Mouse (Mus musculus): ENCODE measurements at regions not wholly inside any gene's neighbourhood (a gene's known extent, or its start where the extent isn't known, plus 50 kb on each side); places are given as distances from the start of the nearest gene placed in this dataset.
A peak's percentile ranks its signal among the peaks of the same experiment; 100 is the strongest.

GRCm38 (mm10) chr13:84646899-84647298 is 424.8 kb downstream of the Tmem161b start:
- no peak for DNase-seq

- no peak for DNase-seq
Measured at GRCm38 (mm10) chr13:84648056-84648455, 426.0 kb downstream of the Tmem161b start.

GRCm38 (mm10) chr13:84663967-84664366 is 441.9 kb downstream of the Tmem161b start:
- DNase-seq, result no peak

- no peak for DNase-seq
Measured at GRCm38 (mm10) chr13:84680971-84681370, 458.9 kb downstream of the Tmem161b start.

GRCm38 (mm10) chr13:84685930-84686329 is 463.8 kb downstream of the Tmem161b start:
- DNase-seq, result no peak

GRCm38 (mm10) chr13:84693462-84693861 is 471.4 kb downstream of the Tmem161b start:
- DNase-seq, result no peak

GRCm38 (mm10) chr13:84698472-84699080 is 476.5 kb downstream of the Tmem161b start:
- DNase-seq, result no peak

- no peak for DNase-seq
Measured at GRCm38 (mm10) chr13:84741231-84741630, 448.0 kb upstream of the Ccnh start.

GRCm38 (mm10) chr13:84748331-84748730 is 440.9 kb upstream of the Ccnh start:
- DNase-seq, result no peak

- no peak for DNase-seq
Measured at GRCm38 (mm10) chr13:84749214-84749613, 440.0 kb upstream of the Ccnh start.

GRCm38 (mm10) chr13:84750136-84750535 is 439.1 kb upstream of the Ccnh start:
- no peak for DNase-seq

GRCm38 (mm10) chr13:84751576-84752490 is 437.4 kb upstream of the Ccnh start:
- no peak for DNase-seq

- DNase-seq, result no peak
Measured at GRCm38 (mm10) chr13:84752491-84752820, 436.8 kb upstream of the Ccnh start.

- no peak for DNase-seq
Measured at GRCm38 (mm10) chr13:84753751-84754500, 435.3 kb upstream of the Ccnh start.

GRCm38 (mm10) chr13:84754821-84755725 is 434.1 kb upstream of the Ccnh start:
- no peak for DNase-seq

GRCm38 (mm10) chr13:84756796-84757335 is 432.3 kb upstream of the Ccnh start:
- no peak for DNase-seq

- DNase-seq, result no peak
Measured at GRCm38 (mm10) chr13:84757896-84758567, 431.2 kb upstream of the Ccnh start.

- peak; percentile 64 to 73 for DNase-seq
Measured at GRCm38 (mm10) chr13:84758568-84758900, 430.7 kb upstream of the Ccnh start.

- no peak for DNase-seq
Measured at GRCm38 (mm10) chr13:84759061-84759460, 430.1 kb upstream of the Ccnh start.

GRCm38 (mm10) chr13:84760471-84760870 is 428.7 kb upstream of the Ccnh start:
- no peak for DNase-seq

GRCm38 (mm10) chr13:84760978-84761377 is 428.2 kb upstream of the Ccnh start:
- no peak for DNase-seq

- no peak for DNase-seq
Measured at GRCm38 (mm10) chr13:84761821-84762220, 427.4 kb upstream of the Ccnh start.
